Mouse (Mus musculus): ENCODE measurements at regions not wholly inside any gene's neighbourhood (a gene's known extent, or its start where the extent isn't known, plus 50 kb on each side); places are given as distances from the start of the nearest gene placed in this dataset.

- DNase-seq (ENCODE audit: low spot score in 2 of 2) = no peak
Observed at GRCm38 (mm10) chr12:109891206-109891605, 291.1 kb upstream of the Rtl1 start.

GRCm38 (mm10) chr12:109892834-109893233 is 292.7 kb upstream of the Rtl1 start:
- DNase-seq (ENCODE audit: low spot score in 2 of 2) = no peak

- no peak for DNase-seq (ENCODE audit: low spot score in 2 of 2)
Observed at GRCm38 (mm10) chr12:109893657-109894056, 293.5 kb upstream of the Rtl1 start.

- no peak for DNase-seq (ENCODE audit: low spot score in 2 of 2)
Observed at GRCm38 (mm10) chr12:109895389-109895788, 295.3 kb upstream of the Rtl1 start.

GRCm38 (mm10) chr12:109896397-109896796 is 296.3 kb upstream of the Rtl1 start:
- no peak for DNase-seq (ENCODE audit: low spot score in 2 of 2)

GRCm38 (mm10) chr12:109896906-109897305 is 296.8 kb upstream of the Rtl1 start:
- DNase-seq (ENCODE audit: low spot score in 2 of 2) = no peak

- DNase-seq (ENCODE audit: low spot score in 2 of 2) = no peak
Observed at GRCm38 (mm10) chr12:109897861-109898385, 297.8 kb upstream of the Rtl1 start.

GRCm38 (mm10) chr12:109899420-109899819 is 299.3 kb upstream of the Rtl1 start:
- DNase-seq (ENCODE audit: low spot score in 2 of 2) = no peak

- DNase-seq (ENCODE audit: low spot score in 2 of 2) = no peak
Observed at GRCm38 (mm10) chr12:109910966-109911495, 310.9 kb upstream of the Rtl1 start.

GRCm38 (mm10) chr12:109911506-109911905 is 311.4 kb upstream of the Rtl1 start:
- no peak for DNase-seq (ENCODE audit: low spot score in 2 of 2)

- no peak for DNase-seq (ENCODE audit: low spot score in 2 of 2)
Observed at GRCm38 (mm10) chr12:109917761-109918160, 317.6 kb upstream of the Rtl1 start.

GRCm38 (mm10) chr12:109918901-109919300 is 318.8 kb upstream of the Rtl1 start:
- no peak for DNase-seq (ENCODE audit: low spot score in 2 of 2)

GRCm38 (mm10) chr12:109922111-109922510 is 322.0 kb upstream of the Rtl1 start:
- no peak for DNase-seq (ENCODE audit: low spot score in 2 of 2)

- DNase-seq (ENCODE audit: low spot score in 2 of 2) = no peak
Observed at GRCm38 (mm10) chr12:109925866-109926265, 325.7 kb upstream of the Rtl1 start.

- DNase-seq (ENCODE audit: low spot score in 2 of 2) = no peak
Observed at GRCm38 (mm10) chr12:109926643-109927042, 326.5 kb upstream of the Rtl1 start.

GRCm38 (mm10) chr12:109946179-109946578 is 332.7 kb upstream of the Dio3 start:
- no peak for DNase-seq (ENCODE audit: low spot score in 2 of 2)

GRCm38 (mm10) chr12:109946936-109947335 is 331.9 kb upstream of the Dio3 start:
- no peak for DNase-seq (ENCODE audit: low spot score in 2 of 2)

- DNase-seq (ENCODE audit: low spot score in 2 of 2) = no peak
Observed at GRCm38 (mm10) chr12:109947886-109948433, 330.9 kb upstream of the Dio3 start.

- no peak for DNase-seq (ENCODE audit: low spot score in 2 of 2)
Observed at GRCm38 (mm10) chr12:109948434-109948984, 330.4 kb upstream of the Dio3 start.

- DNase-seq (ENCODE audit: low spot score in 2 of 2) = no peak
Observed at GRCm38 (mm10) chr12:109949231-109949965, 329.5 kb upstream of the Dio3 start.

- no peak for DNase-seq (ENCODE audit: low spot score in 2 of 2)
Observed at GRCm38 (mm10) chr12:109950632-109951031, 328.2 kb upstream of the Dio3 start.

- DNase-seq (ENCODE audit: low spot score in 2 of 2) = no peak
Observed at GRCm38 (mm10) chr12:109951473-109951872, 327.4 kb upstream of the Dio3 start.

Measured in urinary bladder, adult 18-20 months (tissue).